Mouse (Mus musculus): ENCODE measurements at regions not wholly inside any gene's neighbourhood (a gene's known extent, or its start where the extent isn't known, plus 50 kb on each side); places are given as distances from the start of the nearest gene placed in this dataset.
A peak's percentile ranks its signal among the peaks of the same experiment; 100 is the strongest.

DNA sequence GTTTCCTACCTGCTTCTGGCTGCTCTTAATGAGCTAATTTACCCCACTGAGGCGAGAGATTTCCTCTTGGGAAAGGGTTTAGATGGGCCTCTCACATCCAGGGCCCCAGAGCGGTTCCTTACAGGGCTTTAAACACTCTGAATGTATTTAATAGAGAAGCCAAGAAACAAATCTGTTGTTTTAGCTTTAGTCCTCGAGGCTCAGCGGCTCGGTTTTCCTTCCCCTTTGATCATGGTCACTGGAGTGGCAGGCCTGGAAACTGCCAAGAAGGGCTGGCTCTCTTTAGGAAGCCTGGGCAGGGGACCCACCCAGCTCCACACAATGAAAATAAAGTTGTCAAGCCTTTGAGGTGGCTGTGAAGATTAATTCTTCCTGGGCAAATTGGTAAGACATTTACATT is 127.5 kb upstream of the Jag1 start:
- Histone ChIP-seq H3K36me3 (ENCODE audit: control insufficient read depth, insufficient read depth, low read length) (no peaks in the 10 kb centered on the region), H3K9me3 (replicated peaks; ENCODE audit: control insufficient read depth, low read length, poor library complexity, severe bottlenecking) (no peaks in the 10 kb centered on the region), H3K27ac (ENCODE audit: low read length) (no peak overlapping the region), H3K27me3 (ENCODE audit: control insufficient read depth, insufficient read depth, low read depth, low read length) (no peaks in the 10 kb centered on the region), H3K4me1 (ENCODE audit: control insufficient read depth, insufficient read depth, low read length) (0 out of 2 replicates have a peak, but pooled peaks cover 3% of the 10 kb centered on the region), H3K9ac (ENCODE audit: low read depth, low read length) (no peak overlapping the region), H3K4me3 (ENCODE audit: low read depth, low read length) (no peak overlapping the region), H3K4me2 (ENCODE audit: low read length) (no peak overlapping the region)
- 4% methylated on average over 5 of the region's 5 CpGs for WGBS
- ATAC-seq = 0 out of 2 replicates have a peak, but pooled peaks have one; percentile 32

DNA sequence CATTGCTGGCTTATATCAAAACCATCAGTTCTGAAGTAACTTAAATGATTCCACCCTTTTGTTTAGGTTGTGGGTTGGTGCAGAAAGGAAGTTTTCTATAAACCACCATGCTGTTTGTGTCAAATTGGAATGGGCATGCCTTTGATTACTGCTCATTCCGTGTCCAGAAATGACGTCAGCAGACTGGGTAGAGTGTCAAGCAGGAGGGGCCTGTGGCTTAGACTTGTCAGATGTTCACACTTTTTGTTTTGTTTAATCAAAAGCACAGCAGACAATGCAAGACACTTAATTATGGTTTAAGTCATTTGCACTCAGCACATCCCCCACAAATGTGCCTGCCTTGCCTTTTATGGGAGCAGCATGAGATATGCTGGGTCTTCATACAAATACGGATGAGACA is 120.5 kb upstream of the Jag1 start:
- H3K4me1 ChIP-seq (ENCODE audit: control insufficient read depth, insufficient read depth, low read length) = no peaks in the 10 kb centered on the region
- no peak for ATAC-seq
- 57% methylated on average over 3 of the region's 3 CpGs for WGBS

DNA sequence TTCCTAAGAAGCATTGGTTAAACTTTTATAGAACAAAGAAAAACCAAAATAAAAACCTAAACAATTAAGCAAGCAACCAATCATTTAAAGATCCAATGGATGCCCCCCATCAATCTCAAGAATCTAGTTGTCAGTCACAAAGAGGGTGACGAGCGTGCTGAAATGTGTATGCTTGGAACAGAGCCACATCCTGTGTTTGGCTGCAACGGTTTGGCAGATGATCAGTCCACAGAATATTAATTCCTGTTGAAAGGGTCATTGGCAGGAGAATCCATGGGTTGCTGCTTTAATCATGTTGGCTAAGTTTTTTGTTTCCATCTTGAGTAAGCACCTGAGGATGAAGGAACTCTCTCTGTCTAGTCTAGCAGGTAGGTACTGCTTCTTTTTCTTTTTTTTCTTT is 117.5 kb upstream of the Jag1 start:
- Histone ChIP-seq H3K9ac (ENCODE audit: low read depth, low read length) (no peak overlapping the region), H3K4me3 (ENCODE audit: low read depth, low read length) (no peak overlapping the region), H3K4me2 (ENCODE audit: low read length) (no peak overlapping the region), H3K27ac (ENCODE audit: low read length) (no peak overlapping the region), H3K27me3 (ENCODE audit: control insufficient read depth, insufficient read depth, low read depth, low read length) (no peaks in the 10 kb centered on the region), H3K4me1 (ENCODE audit: control insufficient read depth, insufficient read depth, low read length) (peaks cover 3% of the 10 kb centered on the region; the same call in 1 of the 2 replicates), H3K36me3 (ENCODE audit: control insufficient read depth, insufficient read depth, low read length) (no peaks in the 10 kb centered on the region), H3K9me3 (replicated peaks; ENCODE audit: control insufficient read depth, low read length, poor library complexity, severe bottlenecking) (no peaks in the 10 kb centered on the region)
- no peak for ATAC-seq
- 65% methylated on average over 3 of the region's 3 CpGs for WGBS

More for the DNA sequence above, 120.5 kb upstream of the Jag1 start:
- Histone ChIP-seq H3K9ac (ENCODE audit: low read depth, low read length) (no peak overlapping the region), H3K27ac (ENCODE audit: low read length) (no peak overlapping the region), H3K36me3 (ENCODE audit: control insufficient read depth, insufficient read depth, low read length) (no peaks in the 10 kb centered on the region), H3K4me3 (ENCODE audit: low read depth, low read length) (no peak overlapping the region), H3K4me2 (ENCODE audit: low read length) (no peak overlapping the region), H3K9me3 (replicated peaks; ENCODE audit: control insufficient read depth, low read length, poor library complexity, severe bottlenecking) (no peaks in the 10 kb centered on the region), H3K27me3 (ENCODE audit: control insufficient read depth, insufficient read depth, low read depth, low read length) (no peaks in the 10 kb centered on the region)

DNA sequence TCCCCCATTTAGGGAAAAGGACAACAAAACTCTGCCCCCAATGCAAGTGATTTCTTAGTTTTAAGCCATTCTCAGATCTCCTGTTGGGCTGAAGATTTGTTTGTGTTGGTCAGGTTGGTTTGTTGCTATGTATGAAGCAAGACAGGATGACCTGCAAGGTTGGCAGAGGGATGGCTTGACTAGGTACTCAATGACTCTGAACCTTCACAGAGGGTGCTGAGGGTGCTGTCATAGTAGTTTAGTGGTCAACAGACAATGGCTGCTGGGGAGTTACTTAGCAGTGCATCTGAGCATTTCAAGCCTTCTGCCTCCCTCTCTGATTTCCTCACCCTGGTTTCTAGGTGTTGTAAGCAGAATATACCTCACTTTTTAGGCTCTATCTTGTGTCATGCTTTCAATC is 114.7 kb upstream of the Jag1 start:
- H3K27me3 ChIP-seq (ENCODE audit: control insufficient read depth, insufficient read depth, low read depth, low read length) = no peaks in the 10 kb centered on the region
- no peak for ATAC-seq
- no peaks in the 10 kb centered on the region for H3K9me3 ChIP-seq (replicated peaks; ENCODE audit: control insufficient read depth, low read length, poor library complexity, severe bottlenecking)

DNA sequence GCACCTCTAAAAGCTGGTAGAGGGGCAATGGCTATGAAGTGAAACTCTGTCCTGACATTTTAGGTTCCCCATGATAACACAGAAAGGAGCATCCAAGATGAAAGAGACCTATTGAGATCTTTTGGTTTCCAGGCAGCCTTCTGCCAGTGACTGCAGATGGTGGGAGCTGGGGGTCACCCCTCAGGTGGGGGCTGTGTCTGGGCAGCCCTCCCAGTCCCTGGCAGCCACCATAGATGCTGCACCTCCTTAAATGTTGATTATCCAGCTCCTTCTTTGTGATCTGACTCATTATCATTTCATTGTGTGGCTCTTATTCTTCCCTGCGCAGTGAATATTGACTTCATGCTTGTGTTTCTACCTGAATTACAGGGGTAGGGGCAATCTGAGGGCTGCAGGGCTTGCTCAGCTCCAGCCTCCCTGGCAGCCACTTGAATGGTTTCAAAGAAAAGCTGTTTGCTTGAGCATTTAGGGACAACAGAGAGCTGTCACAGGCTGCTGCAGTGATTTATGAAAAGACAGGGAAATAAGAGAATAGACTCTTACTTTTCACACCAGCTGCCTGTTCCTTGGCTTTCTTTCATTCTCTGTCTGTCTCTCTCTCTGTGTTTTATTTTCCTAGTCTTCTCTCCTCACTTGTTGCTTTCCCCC is 113.1 kb upstream of the Jag1 start:
- H3K9me3 ChIP-seq (replicated peaks; ENCODE audit: control insufficient read depth, low read length, poor library complexity, severe bottlenecking) = no peaks in the 10 kb centered on the region
- H3K9ac ChIP-seq (ENCODE audit: low read depth, low read length) = no peak overlapping the region
- no peak overlapping the region for H3K27ac ChIP-seq (ENCODE audit: low read length)
- no peaks in the 10 kb centered on the region for H3K27me3 ChIP-seq (ENCODE audit: control insufficient read depth, insufficient read depth, low read depth, low read length)
- H3K4me3 ChIP-seq (ENCODE audit: low read depth, low read length) = no peak overlapping the region
- H3K4me2 ChIP-seq (ENCODE audit: low read length) = no peak overlapping the region
- 7% methylated on average over 1 of the region's 1 CpGs for WGBS
- H3K4me1 ChIP-seq (ENCODE audit: control insufficient read depth, insufficient read depth, low read length) = peaks cover 3% of the 10 kb centered on the region; the same call in 1 of the 2 replicates
- peak; percentile 58; the same call in 1 of the 2 replicates for ATAC-seq
- H3K36me3 ChIP-seq (ENCODE audit: control insufficient read depth, insufficient read depth, low read length) = no peaks in the 10 kb centered on the region

More for the DNA sequence above, 114.7 kb upstream of the Jag1 start:
- no peak overlapping the region for H3K4me2 ChIP-seq (ENCODE audit: low read length)
- H3K9ac ChIP-seq (ENCODE audit: low read depth, low read length) = no peak overlapping the region
- H3K27ac ChIP-seq (ENCODE audit: low read length) = no peak overlapping the region
- H3K4me3 ChIP-seq (ENCODE audit: low read depth, low read length) = no peak overlapping the region
- H3K4me1 ChIP-seq (ENCODE audit: control insufficient read depth, insufficient read depth, low read length) = peaks cover 3% of the 10 kb centered on the region; the same call in 1 of the 2 replicates
- H3K36me3 ChIP-seq (ENCODE audit: control insufficient read depth, insufficient read depth, low read length) = no peaks in the 10 kb centered on the region

DNA sequence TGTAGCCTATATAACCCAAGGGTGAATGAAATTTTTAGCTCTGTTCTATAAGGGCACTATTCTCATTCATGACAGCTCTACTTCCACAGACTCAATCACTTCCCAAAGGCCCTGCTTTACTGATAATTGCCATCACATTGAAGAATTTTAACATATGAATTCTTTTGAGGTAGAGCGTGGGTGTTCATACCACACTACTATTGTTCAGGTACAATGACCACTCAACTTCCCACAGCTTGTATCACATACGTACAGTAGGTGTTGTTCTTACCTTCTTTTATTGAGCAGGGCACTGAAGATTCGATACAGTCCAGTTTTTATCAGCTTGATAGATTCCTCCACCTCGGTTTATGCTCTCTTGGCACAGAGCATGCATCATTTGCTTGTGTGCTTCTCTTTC is 111.1 kb upstream of the Jag1 start:
- no peaks in the 10 kb centered on the region for H3K27me3 ChIP-seq (ENCODE audit: control insufficient read depth, insufficient read depth, low read depth, low read length)
- no peaks in the 10 kb centered on the region for H3K36me3 ChIP-seq (ENCODE audit: control insufficient read depth, insufficient read depth, low read length)
- no peak overlapping the region for H3K4me3 ChIP-seq (ENCODE audit: low read depth, low read length)
- WGBS = 83% methylated on average over 4 of the region's 4 CpGs
- peaks cover 3% of the 10 kb centered on the region; the same call in 1 of the 2 replicates for H3K4me1 ChIP-seq (ENCODE audit: control insufficient read depth, insufficient read depth, low read length)
- no peaks in the 10 kb centered on the region for H3K9me3 ChIP-seq (replicated peaks; ENCODE audit: control insufficient read depth, low read length, poor library complexity, severe bottlenecking)
- no peak overlapping the region for H3K4me2 ChIP-seq (ENCODE audit: low read length)
- ATAC-seq = no peak
- H3K9ac ChIP-seq (ENCODE audit: low read depth, low read length) = no peak overlapping the region
- no peak overlapping the region for H3K27ac ChIP-seq (ENCODE audit: low read length)

DNA sequence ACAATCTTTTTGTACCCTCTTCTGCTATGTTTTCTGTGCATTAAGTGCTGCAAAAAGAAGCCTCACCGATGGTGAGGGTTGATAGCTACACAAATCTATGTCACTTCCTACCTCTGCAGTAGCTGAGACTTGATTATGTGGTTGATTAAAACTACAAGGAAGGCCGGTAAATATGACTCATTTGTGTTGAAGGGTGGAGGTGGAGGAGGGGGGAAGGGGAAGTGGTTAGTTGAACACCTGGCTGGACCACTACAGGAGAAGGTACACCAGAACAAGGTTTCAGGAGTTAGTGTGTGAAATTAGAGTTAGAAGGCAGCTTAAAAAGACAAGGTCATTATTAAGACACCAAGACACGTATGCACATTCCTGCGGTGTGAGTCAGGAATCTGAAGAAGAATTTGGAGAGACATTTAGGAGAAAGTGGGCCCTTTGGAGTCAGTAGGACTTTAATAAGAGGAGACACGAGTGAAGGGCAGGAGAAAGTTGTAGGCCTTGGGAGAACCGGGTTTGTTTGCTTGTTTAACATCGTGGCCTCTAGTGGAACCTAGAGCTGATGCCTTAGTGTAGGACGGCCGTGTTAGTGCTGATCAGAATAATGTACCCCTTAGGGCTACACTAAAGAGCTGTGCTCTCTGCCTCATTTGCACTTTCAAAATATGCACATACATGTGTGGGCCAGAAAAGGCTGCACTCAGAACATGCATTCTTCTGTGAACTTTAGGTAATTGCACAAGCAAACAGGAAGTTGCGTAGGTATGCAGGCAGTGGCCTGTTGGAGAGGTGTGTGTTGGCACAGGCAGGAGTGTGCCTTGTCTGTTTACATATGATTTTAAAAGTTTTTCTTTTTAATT is 108.5 kb upstream of the Jag1 start:
- no peaks in the 10 kb centered on the region for H3K9me3 ChIP-seq (replicated peaks; ENCODE audit: control insufficient read depth, low read length, poor library complexity, severe bottlenecking)
- no peaks in the 10 kb centered on the region for H3K36me3 ChIP-seq (ENCODE audit: control insufficient read depth, insufficient read depth, low read length)
- no peak overlapping the region for H3K4me2 ChIP-seq (ENCODE audit: low read length)
- H3K4me3 ChIP-seq (ENCODE audit: low read depth, low read length) = no peak overlapping the region
- ATAC-seq = no peak
- no peak overlapping the region for H3K9ac ChIP-seq (ENCODE audit: low read depth, low read length)
- WGBS = 89% methylated on average over 10 of the region's 10 CpGs
- H3K27me3 ChIP-seq (ENCODE audit: control insufficient read depth, insufficient read depth, low read depth, low read length) = no peaks in the 10 kb centered on the region
- H3K4me1 ChIP-seq (ENCODE audit: control insufficient read depth, insufficient read depth, low read length) = peaks cover 3% of the 10 kb centered on the region; the same call in 1 of the 2 replicates
- no peak overlapping the region for H3K27ac ChIP-seq (ENCODE audit: low read length)

DNA sequence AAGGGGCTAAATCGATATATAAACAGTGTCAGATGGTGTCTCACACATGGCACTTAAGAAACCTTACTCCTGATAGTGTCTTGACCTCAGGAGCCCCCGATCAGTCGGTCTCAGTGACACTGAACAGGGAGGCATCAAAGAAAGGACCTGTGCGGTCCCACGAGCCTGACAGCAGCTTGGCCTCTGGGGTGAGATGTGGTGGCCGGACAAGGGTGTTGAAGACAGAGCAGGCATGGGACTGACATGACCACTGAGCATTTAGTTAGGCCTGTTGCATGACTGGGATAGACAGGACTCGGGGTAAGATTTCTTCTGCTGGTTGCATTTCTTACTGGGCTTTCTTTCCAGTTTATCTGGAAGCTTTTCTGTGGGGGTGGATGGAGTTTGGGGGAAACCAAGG is 99.3 kb upstream of the Jag1 start:
- no peak overlapping the region for H3K9ac ChIP-seq (ENCODE audit: low read depth, low read length)
- H3K9me3 ChIP-seq (replicated peaks; ENCODE audit: control insufficient read depth, low read length, poor library complexity, severe bottlenecking) = peaks cover 4% of the 10 kb centered on the region; the same call in 1 of the 2 replicates
- no peak for ATAC-seq
- H3K4me2 ChIP-seq (ENCODE audit: low read length) = no peak overlapping the region
- WGBS = 78% methylated on average over 7 of the region's 7 CpGs
- H3K27me3 ChIP-seq (ENCODE audit: control insufficient read depth, insufficient read depth, low read depth, low read length) = no peaks in the 10 kb centered on the region
- H3K4me3 ChIP-seq (ENCODE audit: low read depth, low read length) = no peak overlapping the region
- no peaks in the 10 kb centered on the region for H3K36me3 ChIP-seq (ENCODE audit: control insufficient read depth, insufficient read depth, low read length)
- H3K27ac ChIP-seq (ENCODE audit: low read length) = no peak overlapping the region
- no peaks in the 10 kb centered on the region for H3K4me1 ChIP-seq (ENCODE audit: control insufficient read depth, insufficient read depth, low read length)

DNA sequence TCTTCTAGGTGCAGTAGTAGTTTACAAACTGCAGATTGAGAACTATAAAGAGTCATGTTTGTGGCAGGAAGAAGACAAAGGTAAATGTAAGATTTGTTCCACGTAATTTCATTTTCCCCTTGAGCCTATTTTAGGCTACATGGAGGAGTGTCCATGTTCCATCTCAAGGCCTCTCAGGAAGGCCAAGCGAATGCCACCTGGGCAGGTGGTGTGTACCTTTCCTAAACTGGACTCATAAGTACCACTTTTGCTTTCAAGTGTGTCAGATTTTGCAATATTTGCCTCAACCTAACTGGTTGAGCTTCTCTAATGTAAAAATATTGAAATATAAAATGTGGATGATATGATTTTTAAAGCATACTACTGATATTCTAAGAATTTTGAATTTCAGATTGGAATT is 91.4 kb upstream of the Jag1 start:
- no peaks in the 10 kb centered on the region for H3K36me3 ChIP-seq (ENCODE audit: control insufficient read depth, insufficient read depth, low read length)
- no peaks in the 10 kb centered on the region for H3K9me3 ChIP-seq (replicated peaks; ENCODE audit: control insufficient read depth, low read length, poor library complexity, severe bottlenecking)
- WGBS = 89% methylated on average over 2 of the region's 2 CpGs
- H3K27me3 ChIP-seq (ENCODE audit: control insufficient read depth, insufficient read depth, low read depth, low read length) = no peaks in the 10 kb centered on the region
- H3K4me3 ChIP-seq (ENCODE audit: low read depth, low read length) = no peak overlapping the region
- H3K27ac ChIP-seq (ENCODE audit: low read length) = no peak overlapping the region
- H3K4me2 ChIP-seq (ENCODE audit: low read length) = no peak overlapping the region
- no peaks in the 10 kb centered on the region for H3K4me1 ChIP-seq (ENCODE audit: control insufficient read depth, insufficient read depth, low read length)
- H3K9ac ChIP-seq (ENCODE audit: low read depth, low read length) = no peak overlapping the region
- ATAC-seq = no peak
